Mouse (Mus musculus) embryonic facial prominence, embryonic 10.5 days (tissue): ENCODE measurements at regions not wholly inside any gene's neighbourhood (a gene's known extent, or its start where the extent isn't known, plus 50 kb on each side); places are given as distances from the start of the nearest gene placed in this dataset.
A peak's percentile ranks its signal among the peaks of the same experiment; 100 is the strongest.

ENCODE experiments used
- DNase-seq: peaks from one replicate; pipeline ENCODE4 v3.0.0-alpha.2; 2017; ENCODE audit warnings: low spot score
- H3K27ac ChIP-seq: fragments of 300-500 bp; sonication (generic); replicated peaks from 2 replicates; pipeline ENCODE4 v1.5.1; 2016; ENCODE audit warnings: mild to moderate bottlenecking
- H3K27me3 ChIP-seq: fragments of 300-500 bp; sonication (generic); replicated peaks from 2 replicates; pipeline ENCODE4 v1.6.1; 2016; ENCODE audit warnings: low read depth, mild to moderate bottlenecking; ENCODE audit not compliant: poor library complexity, severe bottlenecking
- H3K36me3 ChIP-seq: fragments of 300-500 bp; sonication (generic); replicated peaks from 2 replicates; pipeline ENCODE4 v1.6.1; 2016; ENCODE audit warnings: mild to moderate bottlenecking, moderate library complexity
- H3K4me1 ChIP-seq: fragments of 300-500 bp; sonication (generic); 2 replicates; pipeline ENCODE4 v1.6.1; 2016
- H3K4me3 ChIP-seq: fragments of 300-500 bp; sonication (generic); 2 replicates; pipeline ENCODE4 v1.5.1; 2016; ENCODE audit warnings: mild to moderate bottlenecking, moderate library complexity
- H3K9me3 ChIP-seq: fragments of 300-500 bp; sonication (generic); 2 replicates; pipeline ENCODE4 v1.6.1; 2016; ENCODE audit warnings: mild to moderate bottlenecking
- WGBS: fragments of 180-500 bp; shearing (Covaris S2); methylation state at CpG from one replicate; pipeline ENCODE4 v1.1.7; 2016; 5-methylcytosine and 5-hydroxymethylcytosine counted together

GRCm38 (mm10) chr12:112340248-112340647 is 149.0 kb upstream of the A530016L24Rik start:
- peaks cover 69% of the 10 kb centered on the region for H3K4me1 ChIP-seq
- H3K4me3 ChIP-seq: no peak overlapping the region
- peaks cover 31% of the 10 kb centered on the region for H3K27me3 ChIP-seq
- no peaks in the 10 kb centered on the region for H3K36me3 ChIP-seq
- H3K9me3 ChIP-seq: no peaks in the 10 kb centered on the region
- H3K27ac ChIP-seq: peak overlapping the region; percentile 41; the same call in 1 of the 2 replicates
- WGBS: 79% methylated on average over 5 of the region's 5 CpGs
- DNase-seq: no peak

GRCm38 (mm10) chr12:112341726-112342469 is 147.3 kb upstream of the A530016L24Rik start:
- Histone ChIP-seq H3K4me1 (peaks cover 58% of the 10 kb centered on the region), H3K9me3 (no peaks in the 10 kb centered on the region), H3K4me3 (no peak overlapping the region), H3K36me3 (no peaks in the 10 kb centered on the region), H3K27ac (no peak overlapping the region), H3K27me3 (peaks cover 20% of the 10 kb centered on the region)
- DNase-seq: no peak
- WGBS: 84% methylated on average over 8 of the region's 8 CpGs

- WGBS: 79% methylated on average over 3 of the region's 3 CpGs
- H3K27me3 ChIP-seq: peaks cover 13% of the 10 kb centered on the region
These were observed 146.2 kb upstream of the A530016L24Rik start for GRCm38 (mm10) chr12:112343064-112343463.

GRCm38 (mm10) chr12:112344285-112344684 is 145.0 kb upstream of the A530016L24Rik start:
- no peak for DNase-seq
- H3K4me3 ChIP-seq: no peak overlapping the region
- H3K4me1 ChIP-seq: peaks cover 37% of the 10 kb centered on the region
- 77% methylated on average over 10 of the region's 10 CpGs for WGBS
- H3K9me3 ChIP-seq: peaks cover 7% of the 10 kb centered on the region
- H3K36me3 ChIP-seq: no peaks in the 10 kb centered on the region
- H3K27ac ChIP-seq: no peak overlapping the region; the same call in 1 of the 2 replicates
- peaks cover 11% of the 10 kb centered on the region for H3K27me3 ChIP-seq

More at GRCm38 (mm10) chr12:112343064-112343463, 146.2 kb upstream of the A530016L24Rik start:
- H3K4me3 ChIP-seq: no peak overlapping the region
- no peaks in the 10 kb centered on the region for H3K36me3 ChIP-seq
- H3K9me3 ChIP-seq: no peaks in the 10 kb centered on the region
- H3K4me1 ChIP-seq: peaks cover 48% of the 10 kb centered on the region
- DNase-seq: no peak
- no peak overlapping the region for H3K27ac ChIP-seq

GRCm38 (mm10) chr12:112345797-112346196 is 143.5 kb upstream of the A530016L24Rik start:
- Histone ChIP-seq H3K27ac (no peak overlapping the region), H3K9me3 (peaks cover 7% of the 10 kb centered on the region), H3K36me3 (no peaks in the 10 kb centered on the region), H3K27me3 (peaks cover 18% of the 10 kb centered on the region), H3K4me3 (no peak overlapping the region), H3K4me1 (peaks cover 43% of the 10 kb centered on the region)
- whole genome bisulfite sequencing: 85% methylated on average over 5 of the region's 5 CpGs
- DNase-seq: no peak

GRCm38 (mm10) chr12:112348116-112348515 is 141.1 kb upstream of the A530016L24Rik start:
- WGBS: 95% methylated on average over 9 of the region's 9 CpGs
- peaks cover 11% of the 10 kb centered on the region for H3K27me3 ChIP-seq
- H3K4me3 ChIP-seq: no peak overlapping the region
- H3K27ac ChIP-seq: no peak overlapping the region
- H3K4me1 ChIP-seq: peaks cover 44% of the 10 kb centered on the region
- no peak for DNase-seq
- no peaks in the 10 kb centered on the region for H3K36me3 ChIP-seq
- H3K9me3 ChIP-seq: peaks cover 7% of the 10 kb centered on the region

- DNase-seq: no peak
- Histone ChIP-seq H3K4me3 (no peak overlapping the region), H3K4me1 (peaks cover 28% of the 10 kb centered on the region), H3K36me3 (no peaks in the 10 kb centered on the region), H3K27ac (peak overlapping the region; percentile 44; the same call in 1 of the 2 replicates), H3K9me3 (peaks cover 7% of the 10 kb centered on the region), H3K27me3 (peaks cover 11% of the 10 kb centered on the region)
- WGBS: 68% methylated on average over 17 of the region's 17 CpGs
These were observed 139.5 kb upstream of the A530016L24Rik start for GRCm38 (mm10) chr12:112349676-112350318.

GRCm38 (mm10) chr12:112350733-112351132 is 138.5 kb upstream of the A530016L24Rik start:
- WGBS: 30% methylated on average over 9 of the region's 9 CpGs
- H3K9me3 ChIP-seq: peaks cover 7% of the 10 kb centered on the region
- H3K36me3 ChIP-seq: no peaks in the 10 kb centered on the region
- no peak overlapping the region for H3K27ac ChIP-seq
- H3K4me1 ChIP-seq: peaks cover 19% of the 10 kb centered on the region
- peak; percentile 37 for DNase-seq
- peaks cover 11% of the 10 kb centered on the region for H3K27me3 ChIP-seq
- no peak overlapping the region for H3K4me3 ChIP-seq

GRCm38 (mm10) chr12:112363349-112363748 is 125.9 kb upstream of the A530016L24Rik start:
- Histone ChIP-seq H3K9me3 (peaks cover 8% of the 10 kb centered on the region; the same call in 1 of the 2 replicates), H3K36me3 (no peaks in the 10 kb centered on the region), H3K4me1 (peaks cover 8% of the 10 kb centered on the region; the same call in 1 of the 2 replicates), H3K27ac (0 out of 2 replicates have a peak overlapping the region, but pooled peaks have one; percentile 35), H3K27me3 (no peaks in the 10 kb centered on the region), H3K4me3 (no peak overlapping the region)
- DNase-seq: no peak
- 78% methylated on average over 3 of the region's 3 CpGs for WGBS

- Histone ChIP-seq H3K36me3 (no peaks in the 10 kb centered on the region), H3K27me3 (peaks cover 7% of the 10 kb centered on the region; the same call in 1 of the 2 replicates), H3K4me1 (peaks cover 27% of the 10 kb centered on the region), H3K27ac (no peak overlapping the region), H3K4me3 (no peak overlapping the region), H3K9me3 (peaks cover 8% of the 10 kb centered on the region; the same call in 1 of the 2 replicates)
- WGBS: 79% methylated on average over 4 of the region's 4 CpGs
- no peak for DNase-seq
These were observed 122.0 kb upstream of the A530016L24Rik start for GRCm38 (mm10) chr12:112367221-112367620.

- Histone ChIP-seq H3K9me3 (peaks cover 8% of the 10 kb centered on the region; the same call in 1 of the 2 replicates), H3K4me3 (no peak overlapping the region), H3K27ac (no peak overlapping the region), H3K4me1 (peaks cover 30% of the 10 kb centered on the region), H3K36me3 (no peaks in the 10 kb centered on the region), H3K27me3 (peaks cover 9% of the 10 kb centered on the region; the same call in 1 of the 2 replicates)
- no peak for DNase-seq
- WGBS: 88% methylated on average over 6 of the region's 6 CpGs
These were observed 121.1 kb upstream of the A530016L24Rik start for GRCm38 (mm10) chr12:112368112-112368511.

- peaks cover 7% of the 10 kb centered on the region; the same call in 1 of the 2 replicates for H3K9me3 ChIP-seq
These were observed 119.5 kb upstream of the A530016L24Rik start for GRCm38 (mm10) chr12:112369581-112370371.

More at GRCm38 (mm10) chr12:112369581-112370371, 119.5 kb upstream of the A530016L24Rik start:
- peaks cover 26% of the 10 kb centered on the region for H3K4me1 ChIP-seq
- H3K27ac ChIP-seq: no peak overlapping the region
- peaks cover 12% of the 10 kb centered on the region; the same call in 1 of the 2 replicates for H3K27me3 ChIP-seq
- DNase-seq: no peak
- H3K36me3 ChIP-seq: no peaks in the 10 kb centered on the region
- no peak overlapping the region for H3K4me3 ChIP-seq
- WGBS: 73% methylated on average over 15 of the region's 15 CpGs
